Mouse (Mus musculus): ENCODE results near the gene Fn3krp.

DNA sequence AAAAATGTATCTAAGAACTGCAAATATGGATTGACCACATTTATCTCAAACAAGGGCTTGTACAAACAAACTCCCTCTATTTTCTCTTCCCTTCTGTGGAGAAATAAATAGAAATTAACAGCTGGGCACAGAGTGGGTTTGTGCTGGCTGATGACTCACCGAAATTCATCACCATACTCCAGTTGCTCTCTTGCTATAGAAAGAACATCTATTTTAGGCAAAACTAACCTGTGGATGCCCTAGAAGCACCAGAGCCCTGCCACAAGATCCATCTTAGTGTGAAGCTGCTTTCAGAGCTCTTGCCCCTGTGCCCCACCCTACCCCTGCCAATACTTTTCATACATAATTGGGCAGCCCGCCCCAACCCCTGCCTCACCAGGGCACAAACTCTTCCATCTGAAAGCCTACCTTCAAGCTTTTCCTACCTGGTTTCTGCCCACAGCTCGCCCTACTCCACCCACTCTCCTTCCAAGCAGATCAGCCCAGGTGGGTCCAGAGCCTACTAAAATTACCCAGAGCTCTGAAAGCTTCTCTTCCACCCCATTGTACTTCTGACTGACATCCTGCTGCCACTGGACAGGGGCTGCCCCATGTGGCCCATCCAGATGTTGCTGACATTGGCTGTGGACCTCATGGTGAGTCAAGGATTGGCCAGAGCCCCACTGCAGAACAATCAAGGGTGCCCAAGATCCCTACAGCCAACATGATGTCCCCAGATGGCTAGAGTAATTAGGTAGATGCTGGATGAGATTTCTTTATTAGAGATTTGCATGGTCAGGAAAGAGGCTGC, 13.6 kb upstream of the Fn3krp start:
- TF ChIP-seq CTCF (IDR thresholded peaks at IDR 0.05; ENCODE audit: borderline replicate concordance, insufficient read depth, low read length) (no peak), POLR2A (IDR thresholded peaks at IDR 0.05; ENCODE audit: low read depth, low read length) (no peak)
